Mouse (Mus musculus) R1 (cell line): Measurements from ENCODE around the gene Galntl6.

Experiments used
- DNase-seq: peaks from one replicate; pipeline ENCODE4 v3.0.0-alpha.2; 2018; ENCODE audit warnings: low read depth, low spot score

Gene Galntl6

GRCm38 (mm10) chr8:57767541-57767940 lies 1144.9 kb downstream of the Galntl6 start:
- DNase-seq, result peak; percentile 45

DNA sequence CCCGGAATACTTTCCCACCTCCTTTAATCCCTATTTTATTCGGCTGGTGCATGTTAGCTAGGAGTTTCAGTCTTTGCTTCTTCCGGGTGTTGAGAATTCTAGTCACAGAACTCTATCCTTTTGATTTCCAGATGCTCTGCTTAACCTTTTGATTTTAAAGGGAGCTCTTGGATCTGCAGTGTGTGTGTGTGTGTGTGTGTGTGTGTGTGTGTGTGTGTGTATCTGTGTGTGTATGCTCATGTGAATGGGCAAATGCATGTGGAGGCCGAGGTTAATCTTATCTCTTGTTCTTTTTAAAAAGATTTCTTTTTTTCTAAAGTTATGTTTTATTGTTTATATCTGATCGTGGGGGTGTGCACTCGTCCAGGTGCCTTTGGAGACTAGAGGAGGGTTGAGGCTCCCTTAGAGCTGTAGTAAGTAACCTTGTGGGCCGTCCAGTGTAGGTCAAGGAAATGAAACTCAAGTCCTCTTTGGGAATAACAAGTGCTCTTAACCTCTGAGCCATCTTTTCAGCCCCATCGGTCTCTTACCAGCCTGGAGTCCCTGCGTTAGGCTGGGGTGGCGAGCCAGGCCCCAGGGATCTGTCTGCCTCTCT lies 1145.9 kb downstream of the Galntl6 start:
- no peak for DNase-seq

- peak; percentile 25 for DNase-seq
Observed at GRCm38 (mm10) chr8:57765726-57766351, 1146.6 kb downstream of the Galntl6 start.

DNA sequence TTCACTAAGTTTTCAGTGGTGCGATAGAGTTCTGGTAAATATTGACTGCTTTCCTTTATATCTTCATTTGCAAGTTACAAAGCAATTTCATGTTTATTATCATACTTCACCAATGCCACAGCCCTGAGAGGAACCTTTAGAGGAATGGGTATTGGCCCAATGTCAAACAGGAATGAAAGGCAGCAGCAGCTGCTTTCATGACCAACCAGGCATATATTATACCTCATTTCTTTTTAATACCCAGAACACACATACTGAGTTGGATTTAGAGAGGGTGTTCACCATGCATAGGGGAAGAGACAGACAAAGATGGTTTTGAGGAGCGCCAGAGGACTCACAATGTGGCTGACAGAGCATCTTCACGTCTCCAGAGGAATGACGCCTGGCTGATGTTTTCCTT lies 1147.2 kb downstream of the Galntl6 start:
- no peak for DNase-seq

GRCm38 (mm10) chr8:57762622-57763021 lies 1149.8 kb downstream of the Galntl6 start:
- peak; percentile 41 for DNase-seq

GRCm38 (mm10) chr8:57760921-57761320 lies 1151.5 kb downstream of the Galntl6 start:
- DNase-seq, result peak; percentile 80

GRCm38 (mm10) chr8:57758857-57759256 lies 1153.6 kb downstream of the Galntl6 start:
- DNase-seq, result no peak

DNA sequence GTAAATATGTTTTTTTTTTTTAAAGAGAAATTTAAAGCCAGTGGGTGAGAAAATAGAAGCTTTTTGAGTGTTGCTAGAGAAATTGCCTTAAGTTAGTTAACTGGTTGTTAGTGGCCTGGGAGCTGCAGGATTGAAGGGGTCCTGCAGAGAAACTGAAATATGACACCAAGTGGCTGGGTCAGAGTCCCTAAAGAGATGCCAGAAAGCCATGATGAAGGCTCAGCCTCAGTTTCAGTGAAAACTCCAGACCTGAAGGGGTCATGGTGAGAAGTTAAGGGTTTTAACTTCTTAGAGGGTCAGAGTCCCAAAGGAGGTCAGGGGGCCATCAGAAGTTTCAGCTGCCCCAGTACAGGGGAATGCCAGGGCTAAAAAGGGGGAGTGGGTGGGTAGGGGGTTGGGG lies 1155.0 kb downstream of the Galntl6 start:
- no peak for DNase-seq

- no peak for DNase-seq
Observed at GRCm38 (mm10) chr8:57754066-57754465, 1158.4 kb downstream of the Galntl6 start.

GRCm38 (mm10) chr8:57743636-57744035 lies 1168.8 kb downstream of the Galntl6 start:
- no peak for DNase-seq

GRCm38 (mm10) chr8:57741983-57742382 lies 1170.5 kb downstream of the Galntl6 start:
- no peak for DNase-seq

DNA sequence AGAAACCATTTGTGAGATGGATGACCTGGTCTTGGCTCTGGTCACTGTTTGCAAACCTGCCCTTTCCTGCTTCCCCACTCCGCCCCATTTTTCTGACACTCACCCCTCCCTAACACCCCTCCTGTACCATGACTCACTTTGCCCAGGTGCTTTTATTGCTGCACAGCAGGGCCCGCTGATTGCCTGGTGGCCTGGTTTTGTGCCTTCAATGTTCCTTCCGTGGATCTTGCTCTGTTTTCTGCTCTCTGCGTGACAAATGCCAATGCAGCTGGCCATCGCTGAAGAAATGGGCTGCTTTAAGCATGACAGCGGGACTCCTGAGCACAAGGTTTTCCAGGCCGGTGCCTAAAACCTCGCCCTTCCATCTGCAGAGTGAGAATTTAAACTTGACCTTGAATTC lies 1171.1 kb downstream of the Galntl6 start:
- peak; percentile 52 for DNase-seq

GRCm38 (mm10) chr8:57737281-57737680 lies 1175.2 kb downstream of the Galntl6 start:
- DNase-seq, result peak; percentile 63

- peak; percentile 98 for DNase-seq
Observed at GRCm38 (mm10) chr8:57732795-57733194, 1179.6 kb downstream of the Galntl6 start.

- no peak for DNase-seq
Observed at GRCm38 (mm10) chr8:57731666-57732065, 1180.8 kb downstream of the Galntl6 start.

GRCm38 (mm10) chr8:57728276-57728675 lies 1184.2 kb downstream of the Galntl6 start:
- DNase-seq, result no peak

DNA sequence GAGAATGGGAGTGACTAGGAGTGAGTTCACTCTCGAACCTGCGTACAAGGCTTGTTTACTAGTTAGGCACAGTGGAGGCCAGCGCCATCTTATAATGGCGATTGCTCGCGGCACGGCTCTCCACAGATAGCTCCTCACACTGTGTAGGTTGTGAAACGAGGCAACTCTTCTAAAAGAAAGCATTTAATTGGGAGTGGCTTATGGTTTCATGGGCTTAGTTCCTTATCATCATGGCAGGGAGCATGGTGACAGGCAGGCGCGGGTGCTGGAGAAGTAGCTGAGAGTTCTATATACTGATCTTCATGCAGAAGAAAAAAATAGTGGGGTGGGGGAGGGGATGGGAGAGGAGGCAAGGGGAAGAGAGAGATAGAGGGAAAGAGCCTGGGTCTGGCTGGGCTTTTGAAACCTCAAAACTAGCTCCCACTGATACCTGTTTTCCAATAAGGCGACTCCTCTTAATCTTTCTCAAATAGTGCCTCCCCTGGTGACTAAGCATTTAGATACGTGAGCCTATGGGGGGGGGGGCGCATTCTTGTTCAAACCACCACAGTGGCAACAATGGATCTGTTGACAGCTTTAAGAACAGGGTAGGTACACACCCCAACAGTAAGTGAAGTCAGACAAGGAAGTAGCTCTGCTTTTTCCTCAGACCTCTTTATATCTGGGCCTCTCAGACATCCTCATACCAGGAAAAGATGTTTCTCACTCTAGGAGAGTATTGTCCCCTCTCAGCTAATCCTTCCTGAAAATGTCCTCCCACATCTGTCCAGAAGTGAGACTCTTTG lies 1187.4 kb downstream of the Galntl6 start:
- peak; percentile 16 for DNase-seq
